Mouse (Mus musculus) bone marrow, adult 2 months (tissue): ENCODE data around the gene Zscan22. TPM values are rescaled to one million over a fixed set of nuclear protein-coding genes. Genes with fewer than 3 reads are reported as not detected.
"Not testable (repeated sequence)": the region's sequence is repeated elsewhere in the genome, so short reads cannot be mapped to it uniquely, and the experiment has no call there.

Experiments used
- H3K27ac ChIP-seq: fragments of 200-500 bp; 2 replicates; pipeline ENCODE4 v1.5.1; 2012; ENCODE audit warnings: low read depth, mild to moderate bottlenecking, control low read depth, inconsistent platforms, low read length; ENCODE audit not compliant: control insufficient read depth, poor library complexity, insufficient read depth
- H3K4me1 ChIP-seq: fragments of 200-500 bp; 2 replicates; pipeline ENCODE4 v1.6.1; 2011; ENCODE audit warnings: low read length; ENCODE audit not compliant: control insufficient read depth, insufficient read depth
- H3K4me3 ChIP-seq: fragments of 200-500 bp; replicated peaks from 2 replicates; pipeline ENCODE3; 2011; ENCODE audit warnings: mild to moderate bottlenecking, low read depth, low read length, control low read depth; ENCODE audit not compliant: control insufficient read depth
- CTCF ChIP-seq: fragments of 200-500 bp; IDR thresholded peaks from 2 replicates; pipeline ENCODE4 v1.5.1; 2011; ENCODE audit warnings: low read length, control low read depth; ENCODE audit not compliant: control insufficient read depth, insufficient read depth
- POLR2A ChIP-seq: fragments of 200-500 bp; IDR thresholded peaks from 2 replicates; pipeline ENCODE4 v1.6.1; 2011; ENCODE audit warnings: low read depth, mild to moderate bottlenecking, control low read depth, low read length, borderline replicate concordance; ENCODE audit not compliant: control insufficient read depth
- WGBS: fragments of 180-500 bp; shearing (Covaris S2); methylation state at CpG from one replicate; pipeline ENCODE4 v1.1.7; 2018; 5-methylcytosine and 5-hydroxymethylcytosine counted together
- polyA plus RNA-seq: library from polyadenylated mRNA; stranded (reverse); fragments of >200 nt; gene quantifications from 2 replicates; pipeline ENCODE4 v1.2.4, GENCODE M21; 2011; ENCODE audit warnings: low replicate concordance; ENCODE audit not compliant: missing spikeins, insufficient read depth, insufficient read length

Gene Zscan22
- polyA plus RNA-seq, 1 experiment, result 2.3 TPM

- WGBS, result 5% methylated on average over 1 of the region's 1 CpGs
- H3K4me3 ChIP-seq, result no peak overlapping the region
- TF ChIP-seq POLR2A (no peak), CTCF (no peak)
- H3K4me1 ChIP-seq, result no peaks in the 10 kb centered on the region; the same call in 1 of the 2 replicates
- no peak overlapping the region for H3K27ac ChIP-seq
These were observed 6.3 kb upstream of the Zscan22 start for GRCm38 (mm10) chr7:12891334-12891733.

- TF ChIP-seq POLR2A (no peak), CTCF (no peak)
- Histone ChIP-seq H3K4me3 (no peak overlapping the region), H3K27ac (no peak overlapping the region), H3K4me1 (no peaks in the 10 kb centered on the region; the same call in 1 of the 2 replicates)
- 31% methylated on average over 5 of the region's 5 CpGs for WGBS
These were observed 3.9 kb downstream of the Zscan22 start for GRCm38 (mm10) chr7:12901517-12901916.

GRCm38 (mm10) chr7:12903623-12904022 lies 6.0 kb downstream of the Zscan22 start:
- no peak for TF ChIP-seq CTCF
- TF ChIP-seq POLR2A, result 0 out of 2 replicates have a peak, but pooled peaks have one; percentile 35
- H3K27ac ChIP-seq, result peak overlapping the region; percentile 16
- WGBS, result 49% methylated on average over 10 of the region's 10 CpGs
- H3K4me1 ChIP-seq, result no peaks in the 10 kb centered on the region; the same call in 1 of the 2 replicates
- H3K4me3 ChIP-seq, result peak overlapping the region; percentile 63

GRCm38 (mm10) chr7:12905146-12905545 lies 7.5 kb downstream of the Zscan22 start:
- H3K4me3 ChIP-seq, result no peak overlapping the region
- no peak overlapping the region for H3K27ac ChIP-seq
- TF ChIP-seq POLR2A (no peak), CTCF (no peak)
- H3K4me1 ChIP-seq, result no peaks in the 10 kb centered on the region; the same call in 1 of the 2 replicates
- 90% methylated on average over 1 of the region's 1 CpGs for WGBS

- TF ChIP-seq POLR2A, result no peak
- TF ChIP-seq CTCF, result peak; percentile 60
- peak overlapping the region; percentile 72 for H3K4me3 ChIP-seq
- H3K4me1 ChIP-seq, result no peaks in the 10 kb centered on the region; the same call in 1 of the 2 replicates
- peak overlapping the region; percentile 63; the same call in 1 of the 2 replicates for H3K27ac ChIP-seq
- 17% methylated on average over 7 of the region's 7 CpGs for WGBS
These were observed 11.9 kb downstream of the Zscan22 start for GRCm38 (mm10) chr7:12909498-12909962.

GRCm38 (mm10) chr7:12910181-12910668 lies 12.6 kb downstream of the Zscan22 start:
- WGBS, result 3% methylated on average over 19 of the region's 19 CpGs
- TF ChIP-seq CTCF (no peak), POLR2A (0 out of 2 replicates have a peak, but pooled peaks have one; percentile 15)
- H3K4me3 ChIP-seq, result peak overlapping the region; percentile 72
- no peaks in the 10 kb centered on the region; the same call in 1 of the 2 replicates for H3K4me1 ChIP-seq
- peak overlapping the region; percentile 63 for H3K27ac ChIP-seq

- no peak overlapping the region for H3K4me3 ChIP-seq
- H3K27ac ChIP-seq, result no peak overlapping the region
- H3K4me1 ChIP-seq, result no peaks in the 10 kb centered on the region; the same call in 1 of the 2 replicates
- TF ChIP-seq CTCF (no peak), POLR2A (no peak)
These were observed 15.9 kb downstream of the Zscan22 start for GRCm38 (mm10) chr7:12913556-12913955.

- H3K4me1 ChIP-seq, H3K4me3 ChIP-seq, H3K27ac ChIP-seq: not testable (repeated sequence)
- 75% methylated on average over 7 of the region's 8 CpGs for WGBS
These were observed 22.9 kb downstream of the Zscan22 start for GRCm38 (mm10) chr7:12920495-12920894.

GRCm38 (mm10) chr7:12921318-12921704 lies 23.7 kb downstream of the Zscan22 start:
- H3K27ac ChIP-seq, result peak overlapping the region; percentile 85
- no peaks in the 10 kb centered on the region; the same call in 1 of the 2 replicates for H3K4me1 ChIP-seq
- 0% methylated on average over 3 of the region's 3 CpGs for WGBS
- peak overlapping the region; percentile 79 for H3K4me3 ChIP-seq
- TF ChIP-seq CTCF (no peak), POLR2A (no peak)
